Mouse (Mus musculus) urinary bladder, postnatal 14 days (tissue): ENCODE results near the gene Slc16a2.
"Not testable (repeated sequence)": the region's sequence is repeated elsewhere in the genome, so short reads cannot be mapped to it uniquely, and the experiment has no call there.

Experiments
- DNase-seq: peaks from one replicate; pipeline ENCODE4 v3.0.0; 2021; ENCODE audit warnings: low spot score

Gene Slc16a2

GRCm38 (mm10) chrX:103734041-103734625 is 87.7 kb downstream of the Slc16a2 start:
- peak; percentile 4 for DNase-seq

DNA sequence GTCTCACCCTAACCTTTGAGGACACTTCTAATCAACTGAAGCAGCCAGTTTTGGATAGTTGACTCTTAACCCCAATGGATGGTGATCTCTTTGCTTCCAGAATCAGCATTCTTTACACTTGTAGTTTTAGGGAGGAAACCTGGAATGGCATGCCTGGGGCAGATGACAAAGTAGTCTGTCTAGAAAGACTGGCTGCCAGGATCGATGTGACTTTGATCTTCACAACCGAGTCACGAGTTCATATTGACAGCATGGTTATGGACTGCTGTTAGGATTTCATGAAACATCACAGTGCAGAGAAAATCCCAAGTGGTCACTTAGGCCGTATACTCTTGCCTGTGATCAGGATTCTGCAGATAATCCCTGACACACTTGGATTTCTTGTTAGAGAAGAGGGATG is 88.7 kb downstream of the Slc16a2 start:
- no peak for DNase-seq

DNA sequence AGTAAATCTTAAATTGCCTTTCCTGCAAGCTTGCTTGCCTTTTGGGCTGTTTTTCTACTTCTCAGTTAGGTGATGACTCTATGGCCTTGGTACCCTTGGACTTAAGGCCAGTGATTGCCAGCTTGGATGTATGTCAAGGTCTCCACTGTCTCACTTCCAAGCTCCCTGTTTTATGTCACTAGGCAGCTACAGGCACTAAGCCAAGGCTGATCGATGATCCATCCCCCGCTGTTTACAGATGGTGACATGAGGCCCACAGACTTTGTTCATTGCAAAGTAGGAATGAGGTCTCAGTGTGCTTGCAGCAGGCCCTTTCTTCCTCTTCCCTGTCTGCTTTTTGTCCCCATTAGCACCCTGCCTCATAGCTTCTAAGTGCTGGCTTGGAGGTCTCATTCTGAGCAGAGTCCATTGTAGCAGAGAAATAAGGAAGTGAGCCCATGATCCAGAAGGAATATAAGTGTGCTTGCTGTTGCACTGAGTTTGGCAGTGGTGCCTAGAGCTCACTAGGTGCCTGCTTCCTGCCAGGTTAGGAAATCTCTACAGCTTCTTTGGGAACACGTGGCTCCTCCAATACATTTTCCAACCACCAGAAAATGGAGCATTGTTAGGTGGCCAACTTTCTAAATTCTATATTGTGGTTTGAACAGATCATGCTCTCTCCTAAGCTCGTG is 89.6 kb downstream of the Slc16a2 start:
- no peak for DNase-seq

GRCm38 (mm10) chrX:103722437-103722836 is 99.3 kb downstream of the Slc16a2 start:
- DNase-seq: no peak

DNA sequence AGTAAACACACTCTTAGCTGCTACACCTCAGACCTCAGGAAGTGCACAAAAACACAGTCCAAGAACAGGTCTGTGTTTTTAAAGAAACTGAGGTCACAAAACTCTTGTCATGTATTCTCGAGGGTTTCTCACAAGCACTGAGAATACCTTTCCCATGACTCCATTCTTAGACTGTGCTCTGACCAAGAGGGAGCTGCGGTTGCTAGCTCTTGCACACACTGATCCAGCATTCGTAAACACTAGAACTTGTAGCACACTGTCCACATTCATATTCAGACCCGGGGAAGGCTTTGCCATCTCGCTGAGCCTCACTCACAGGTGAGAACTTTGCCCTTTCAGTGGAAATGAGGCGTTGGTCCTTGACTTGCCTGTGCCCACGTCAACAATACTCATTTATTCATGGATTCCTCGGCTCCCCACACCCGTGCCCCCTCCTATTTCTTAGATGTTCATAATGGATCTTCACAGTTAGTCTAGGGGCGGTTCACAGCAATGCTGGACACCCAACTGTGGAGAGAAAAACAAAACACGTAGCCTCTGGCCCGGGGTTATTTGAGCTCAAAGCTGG is 102.1 kb downstream of the Slc16a2 start:
- DNase-seq: no peak

DNA sequence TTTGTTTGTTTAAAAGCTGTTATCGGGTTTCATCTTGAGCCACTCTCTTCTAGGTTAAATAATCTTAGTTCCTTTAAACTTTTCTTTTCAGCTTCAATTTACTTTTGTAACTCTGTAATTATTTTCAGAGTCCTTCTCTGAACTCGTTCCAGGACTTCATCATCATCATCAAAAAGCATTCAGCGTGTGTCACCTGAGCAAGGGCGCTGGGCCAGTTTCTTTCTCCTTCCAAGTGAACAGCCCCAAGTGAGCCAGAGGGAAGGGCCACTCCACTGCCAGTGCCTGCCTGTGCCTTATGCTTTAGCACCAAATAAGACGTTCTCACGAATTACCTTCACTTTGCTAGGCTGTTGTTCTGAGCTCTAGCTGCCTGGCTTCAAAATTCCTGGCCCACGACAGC is 108.9 kb downstream of the Slc16a2 start:
- peak; percentile 12 for DNase-seq

- no peak for DNase-seq
Observed at GRCm38 (mm10) chrX:103709671-103710070, 112.1 kb downstream of the Slc16a2 start.

GRCm38 (mm10) chrX:103708592-103708991 is 113.2 kb downstream of the Slc16a2 start:
- no peak for DNase-seq

DNA sequence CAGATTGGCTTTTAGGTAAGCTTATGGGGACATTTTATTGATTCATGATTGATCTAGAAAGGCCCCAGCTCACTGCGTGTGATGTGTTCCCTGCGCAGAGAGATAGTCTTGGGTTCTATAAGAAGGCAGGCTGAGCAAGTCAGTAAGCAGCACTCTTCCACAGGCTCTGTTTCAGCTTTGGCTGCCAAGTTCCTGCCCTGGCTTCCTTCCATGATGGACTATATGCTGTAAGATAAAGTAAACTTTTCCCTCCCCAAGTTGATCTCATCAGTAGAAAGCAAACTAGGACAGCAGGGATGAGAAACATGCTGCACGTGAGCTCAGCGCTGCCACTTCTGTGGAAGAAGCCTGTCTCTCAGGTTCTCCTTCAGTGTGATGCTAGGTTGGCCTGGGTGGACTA is 117.2 kb downstream of the Slc16a2 start:
- DNase-seq: no peak

- no peak for DNase-seq
Observed at GRCm38 (mm10) chrX:103704024-103704423, 117.8 kb downstream of the Slc16a2 start.

DNA sequence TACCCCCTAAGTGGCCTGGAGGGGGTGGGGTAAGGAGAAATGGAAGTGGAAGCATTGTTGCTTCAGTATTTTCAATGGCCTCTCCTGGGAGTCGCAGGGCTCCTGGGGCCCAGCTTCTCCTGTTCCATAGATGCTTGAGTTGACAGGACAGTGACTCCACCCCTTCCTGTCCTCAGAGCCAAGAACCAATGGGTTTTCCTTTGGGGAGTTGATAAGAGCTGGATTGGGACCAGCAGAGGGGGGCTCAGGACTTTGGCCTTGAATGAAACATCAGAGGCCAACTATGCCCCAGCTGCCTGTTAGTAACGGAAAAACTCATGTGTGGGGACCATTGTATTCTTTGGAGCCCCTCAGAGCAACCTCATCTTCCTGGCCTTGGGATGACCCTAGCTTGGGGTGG is 124.0 kb downstream of the Slc16a2 start:
- DNase-seq: no peak

- no peak for DNase-seq
Observed at GRCm38 (mm10) chrX:103696081-103696519, 125.7 kb downstream of the Slc16a2 start.

DNA sequence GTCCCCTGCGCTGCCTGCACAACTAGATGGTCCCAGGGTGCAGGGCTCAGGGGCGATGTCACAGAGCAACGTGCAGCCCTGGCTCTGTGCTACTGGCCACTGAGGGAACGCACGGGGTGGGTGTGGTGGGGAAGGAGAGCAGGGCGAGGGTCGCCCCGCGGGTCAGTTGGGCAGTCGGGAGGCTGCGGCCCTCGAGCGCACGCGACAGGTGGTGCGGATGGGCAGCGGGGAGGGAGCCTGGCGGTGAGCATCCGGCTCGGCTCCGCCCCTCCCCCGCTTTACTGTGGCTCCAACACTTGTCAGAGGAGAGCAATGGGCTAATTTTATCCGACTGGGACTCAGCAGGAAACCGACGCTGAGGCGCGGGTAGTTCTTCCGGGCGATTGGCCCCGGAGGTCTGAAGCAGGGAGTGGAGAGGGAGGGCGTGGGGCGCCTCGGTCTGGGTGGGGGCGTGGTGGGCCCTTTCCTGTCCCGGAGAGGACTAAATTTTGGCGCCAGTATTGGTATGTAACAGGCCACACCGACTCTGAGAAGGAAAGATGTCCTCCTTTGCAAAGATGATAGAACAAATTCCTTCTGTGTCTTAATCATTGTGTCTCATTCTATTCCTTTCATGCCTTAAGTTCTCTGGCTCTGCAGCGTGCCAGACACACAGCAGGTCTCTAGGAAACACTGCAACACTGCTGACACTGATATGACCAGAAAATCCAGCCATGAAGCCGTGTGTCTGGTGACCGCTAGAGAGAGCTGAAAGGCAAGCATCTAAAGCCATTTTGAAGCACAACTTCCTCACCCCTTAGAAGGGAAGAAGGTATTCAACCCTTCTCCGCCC is 126.4 kb downstream of the Slc16a2 start:
- DNase-seq: peak; percentile 35

- DNase-seq: no peak
Observed at GRCm38 (mm10) chrX:103694787-103695164, 127.0 kb downstream of the Slc16a2 start.

DNA sequence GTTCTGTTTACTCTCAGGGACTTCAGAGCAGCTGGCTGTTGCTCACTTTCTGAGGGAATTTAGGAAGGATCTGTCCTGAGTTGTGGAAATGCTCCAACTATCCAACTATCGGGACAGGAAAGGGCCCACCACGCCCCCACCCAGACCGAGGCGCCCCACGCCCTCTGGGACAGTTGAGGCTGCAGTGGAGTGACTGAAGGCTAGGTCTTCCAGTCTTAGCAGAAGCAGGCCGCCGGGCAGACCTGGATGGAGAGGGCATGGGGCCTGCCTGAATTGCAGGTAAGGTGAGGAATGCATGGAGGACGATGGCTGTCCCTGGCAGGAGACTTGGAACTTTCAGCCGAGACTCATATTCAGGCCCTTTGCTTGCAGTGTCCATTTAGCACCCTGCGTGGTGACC is 127.4 kb downstream of the Slc16a2 start:
- no peak for DNase-seq

DNA sequence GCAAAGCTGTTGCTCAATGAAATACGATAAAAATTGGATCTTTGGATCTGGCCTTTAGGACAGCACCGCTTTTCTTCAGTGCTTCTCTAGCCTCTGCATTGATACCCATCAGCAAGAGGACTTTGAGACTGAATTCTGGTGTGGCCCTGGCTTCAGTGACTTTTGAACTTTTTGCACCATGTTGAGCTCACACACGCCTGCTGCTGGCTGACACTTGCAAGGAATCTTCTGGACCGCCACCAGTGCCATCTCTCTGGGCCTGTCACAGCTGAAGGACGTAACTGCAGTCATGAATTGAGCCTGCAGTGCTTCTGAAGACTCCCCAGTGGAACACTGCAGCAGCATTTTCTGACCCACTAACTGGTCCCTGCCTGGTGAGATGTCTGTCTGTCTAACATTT is 128.9 kb downstream of the Slc16a2 start:
- DNase-seq: no peak

DNA sequence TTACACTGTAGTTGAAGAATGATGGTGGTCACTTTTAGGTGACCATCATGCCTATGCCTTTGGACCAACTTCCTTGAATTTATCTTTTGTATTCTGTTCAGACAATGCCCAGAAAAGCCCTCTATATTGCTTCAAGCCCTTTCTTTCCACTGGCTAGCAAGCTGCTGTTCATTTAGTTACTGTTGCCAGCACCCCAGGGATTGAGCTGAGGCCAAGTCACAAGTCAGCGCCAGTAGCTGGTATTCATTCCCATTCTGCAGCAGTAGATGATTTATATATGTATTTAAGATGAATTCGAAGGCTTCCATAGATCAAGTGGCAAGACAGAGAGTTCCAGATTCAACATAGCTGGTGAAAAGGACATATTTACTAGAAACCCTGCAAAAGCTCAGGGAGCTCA is 133.2 kb downstream of the Slc16a2 start:
- no peak for DNase-seq

DNA sequence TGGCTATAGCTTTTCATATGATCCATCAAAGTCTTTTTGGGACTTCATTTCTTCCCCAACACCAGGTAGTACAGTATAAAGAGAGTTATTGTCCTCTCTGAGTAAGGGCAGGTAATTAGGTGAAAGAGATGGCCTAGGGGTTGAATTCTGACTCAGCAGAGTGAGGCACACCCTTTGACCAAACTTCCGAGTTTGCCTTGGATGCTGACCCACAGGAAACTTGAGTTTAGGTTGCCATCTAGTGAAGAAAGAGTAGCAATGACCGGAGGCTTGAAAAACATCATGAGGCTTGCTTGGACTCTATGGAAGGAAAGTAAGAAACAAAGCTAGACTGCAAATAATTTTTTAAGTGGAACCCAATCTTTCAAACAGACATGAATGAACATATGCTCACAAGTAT is 147.1 kb downstream of the Slc16a2 start:
- DNase-seq: no peak

DNA sequence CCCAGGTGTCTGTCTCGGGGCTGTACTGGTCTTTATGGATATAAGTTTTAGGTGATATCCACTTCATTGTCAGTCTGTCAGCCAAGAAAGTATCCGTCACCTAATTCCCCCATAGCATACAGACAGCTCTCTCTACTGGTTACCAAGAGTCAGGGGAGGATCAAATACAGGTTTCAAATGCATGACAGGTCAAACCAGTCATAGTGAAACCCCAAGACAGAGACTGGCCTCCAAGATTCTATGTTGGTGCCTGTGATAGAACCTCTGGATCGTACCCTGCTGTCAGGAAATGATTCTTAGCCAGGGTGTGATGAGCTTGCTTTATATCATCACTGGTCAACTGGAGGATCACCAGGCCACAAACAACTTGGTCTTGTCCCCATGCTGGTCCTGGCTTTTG is 148.0 kb downstream of the Slc16a2 start:
- DNase-seq: no peak

- DNase-seq: no peak
Observed at GRCm38 (mm10) chrX:103670245-103670644, 151.5 kb downstream of the Slc16a2 start.

DNA sequence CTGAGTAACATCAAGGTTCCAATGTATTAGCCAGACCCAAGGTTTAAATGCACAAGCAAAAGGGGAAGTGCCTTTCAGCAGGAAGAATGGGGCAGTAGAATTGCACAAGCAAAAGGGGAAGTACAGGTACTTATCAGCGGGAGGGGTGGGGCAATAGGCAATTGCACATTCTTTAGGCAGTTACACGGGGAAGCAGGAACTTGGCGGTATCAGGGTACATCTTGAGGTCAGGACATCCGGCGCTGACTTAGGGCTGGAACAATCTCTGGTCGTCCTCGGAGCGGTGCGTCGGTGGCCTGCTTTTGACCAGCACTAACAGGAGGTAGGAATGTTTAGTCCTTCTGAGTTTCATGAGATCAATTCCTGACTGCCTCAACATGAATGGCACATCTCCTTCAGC is 157.3 kb downstream of the Slc16a2 start:
- DNase-seq: not testable (repeated sequence)

DNA sequence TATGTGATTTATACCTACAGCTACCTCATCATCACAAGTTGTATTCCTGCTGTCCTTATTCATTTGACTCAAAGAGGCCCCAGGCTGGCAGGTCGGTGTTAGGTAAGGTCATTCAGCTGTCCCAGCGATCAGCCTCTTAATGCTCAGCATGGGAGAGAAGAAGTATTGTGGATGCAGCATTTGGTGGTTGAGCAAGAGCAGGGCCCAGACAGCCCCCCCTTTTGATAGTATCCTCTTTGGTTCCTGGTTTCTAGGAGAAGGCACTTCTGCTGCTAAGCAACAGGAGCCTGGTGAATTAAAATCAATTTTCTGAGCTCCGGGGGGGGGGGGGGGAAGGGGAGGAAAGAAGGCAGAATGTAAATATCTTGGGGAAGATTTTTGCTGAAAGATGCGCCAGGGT is 162.8 kb downstream of the Slc16a2 start:
- no peak for DNase-seq

DNA sequence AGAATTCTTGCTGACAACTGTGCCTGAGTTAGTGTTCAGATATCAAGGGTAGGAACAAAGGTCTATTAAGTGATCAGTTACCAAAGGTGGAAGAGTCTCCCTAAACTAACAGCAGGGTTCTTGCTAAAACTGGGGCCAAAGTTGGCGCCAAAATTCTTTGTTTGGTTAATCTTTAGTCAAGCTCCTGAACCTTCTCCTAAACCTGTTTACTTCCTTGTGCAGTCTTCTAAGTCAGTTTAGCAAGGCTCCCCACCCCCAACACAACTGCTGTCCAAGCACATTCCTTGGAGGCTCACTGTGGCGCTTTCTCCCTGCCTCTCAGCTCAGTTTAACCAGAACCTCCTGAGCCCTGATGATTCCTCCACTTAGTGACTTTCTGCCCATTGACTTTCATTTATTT is 168.8 kb downstream of the Slc16a2 start:
- peak; percentile 47 for DNase-seq
